Mouse (Mus musculus): ENCODE data around the gene 3830417A13Rik. TPM values are rescaled to one million over a fixed set of nuclear protein-coding genes. Genes with fewer than 3 reads are reported as not detected.

Gene 3830417A13Rik
- polyA plus RNA-seq (2016; fragmentation: Nextera tagmentation; extraction: Ambion mirVana): 0.61 and 0.79 TPM in 2 replicates

DNA sequence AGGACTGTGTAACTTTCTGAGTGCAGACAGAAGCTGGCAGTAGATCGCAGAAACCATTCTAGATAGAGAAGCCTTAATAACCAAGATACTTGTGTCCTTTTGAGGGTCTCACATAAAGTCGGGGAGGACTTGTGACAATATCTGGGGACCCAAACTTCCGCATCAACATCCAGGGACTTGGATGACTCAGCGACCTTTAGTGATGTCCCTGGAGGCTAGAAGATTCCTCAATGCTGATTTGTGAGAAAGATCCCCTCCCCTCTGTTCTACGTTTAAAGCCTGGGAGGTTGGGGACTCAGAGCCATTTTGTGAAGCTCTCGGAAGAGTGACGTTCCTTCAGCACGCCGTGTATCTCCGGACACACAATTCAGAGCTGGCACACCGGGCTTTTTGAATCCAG, at the start of gene 3830417A13Rik:
Gene 3830417A13Rik, plus strand, starts transcription at position 301 of the 400 bp plus-strand sequence.
- H3K27ac ChIP-seq: no peak within 1 kb of the TSS
- no peak for ATAC-seq (ENCODE audit: insufficient number of reproducible peaks, insufficient read depth, low FRiP score, low TSS enrichment, low read depth)
- no peak within 1 kb of the TSS for H3K4me2 ChIP-seq
- no peaks in the 10 kb centered on the region for H3K27me3 ChIP-seq
- H3K36me3 ChIP-seq: no peaks in the 10 kb centered on the region
- no peak within 1 kb of the TSS for H3K4me3 ChIP-seq (replicated peaks)
- no peaks in the 10 kb centered on the region for H3K9me3 ChIP-seq
- no peaks in the 10 kb centered on the region for H3K4me1 ChIP-seq (replicated peaks)
- no peak within 1 kb of the TSS for H3K9ac ChIP-seq (replicated peaks)
- WGBS: 88% methylated on average over 11 of the region's 11 CpGs

DNA sequence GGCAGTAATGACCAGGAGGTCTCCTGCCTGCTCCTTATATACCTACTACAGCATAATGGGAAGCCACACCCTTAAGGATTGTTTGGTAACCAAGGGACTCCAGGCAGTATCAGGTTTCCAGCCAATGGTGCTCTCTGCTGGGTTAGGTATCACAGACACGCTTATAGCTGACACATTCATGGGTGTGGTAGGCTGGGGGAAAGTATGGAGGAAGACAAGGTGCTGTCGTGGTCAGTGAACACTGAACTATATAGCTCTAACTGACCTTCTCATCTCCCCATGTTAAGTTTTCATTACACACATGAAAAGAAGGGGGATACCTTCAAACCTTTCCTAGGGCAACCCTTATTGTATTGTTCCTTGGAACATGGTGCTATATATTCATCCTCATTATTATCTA, 21.2 kb upstream of the 3830417A13Rik start, which contains the start of gene Gm6760:
Gene Gm6760, minus strand, starts transcription at position 101 of the 400 bp plus-strand sequence.
- H3K27ac ChIP-seq: no peak within 1 kb of the TSS
- ATAC-seq (ENCODE audit: insufficient number of reproducible peaks, insufficient read depth, low FRiP score, low TSS enrichment, low read depth): no peak
- no peaks in the 10 kb centered on the region for H3K9me3 ChIP-seq
- WGBS: 78% methylated on average over 2 of the region's 2 CpGs
- H3K36me3 ChIP-seq: no peaks in the 10 kb centered on the region
- H3K4me1 ChIP-seq (replicated peaks): no peaks in the 10 kb centered on the region
- no peak within 1 kb of the TSS for H3K4me3 ChIP-seq (replicated peaks)
- no peak within 1 kb of the TSS for H3K9ac ChIP-seq (replicated peaks)
- no peak within 1 kb of the TSS for H3K4me2 ChIP-seq
- H3K27me3 ChIP-seq: no peaks in the 10 kb centered on the region

DNA sequence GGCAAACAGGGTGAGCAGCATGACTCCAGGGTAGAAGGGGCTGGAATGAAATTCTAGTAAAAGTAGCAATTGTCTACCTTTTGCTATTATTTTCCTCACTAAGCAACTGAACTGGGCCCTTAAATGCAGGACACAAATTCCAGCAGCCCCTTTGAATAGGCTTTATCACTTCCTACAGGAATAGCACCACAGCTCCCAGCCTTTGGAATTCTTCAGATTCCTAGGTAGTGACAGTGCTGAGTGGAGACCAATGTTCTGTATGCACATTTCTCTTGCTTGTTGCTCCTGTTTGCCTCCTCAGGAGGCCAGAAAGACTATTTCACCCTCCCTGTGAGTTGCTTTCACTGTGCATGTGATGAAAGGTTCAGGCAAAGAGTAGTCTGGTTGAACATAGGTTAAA, 7.9 kb downstream of the 3830417A13Rik start:
- no peaks in the 10 kb centered on the region for H3K36me3 ChIP-seq
- H3K27ac ChIP-seq: no peak overlapping the region
- H3K4me1 ChIP-seq (replicated peaks): no peaks in the 10 kb centered on the region
- H3K4me3 ChIP-seq (replicated peaks): no peak overlapping the region
- no peaks in the 10 kb centered on the region for H3K9me3 ChIP-seq
- no peak overlapping the region for H3K9ac ChIP-seq (replicated peaks)
- no peak overlapping the region for H3K4me2 ChIP-seq
- no peak for ATAC-seq (ENCODE audit: insufficient number of reproducible peaks, insufficient read depth, low FRiP score, low TSS enrichment, low read depth)
- no peaks in the 10 kb centered on the region for H3K27me3 ChIP-seq

Other genes starting within 250 kb of the 3830417A13Rik start
- not detected in 2 replicates for gene Gm6760, start 21.4 kb upstream of the 3830417A13Rik start, polyA plus RNA-seq (2016; fragmentation: Nextera tagmentation; extraction: Ambion mirVana)
- gene Slitrk4, start 103.4 kb downstream of the 3830417A13Rik start, polyA plus RNA-seq (2016; fragmentation: Nextera tagmentation; extraction: Ambion mirVana): 1.3 TPM in 2 replicates